Mouse (Mus musculus) central nervous system, embryonic 14 days (tissue): ENCODE measurements around the gene Itgb2l. TPM values are rescaled to one million over a fixed set of nuclear protein-coding genes. Genes with fewer than 3 reads are reported as not detected.

Experiments used
- polyA plus RNA-seq: library from polyadenylated mRNA; depleted of rRNA; stranded (reverse); fragments of >200 nt; gene quantifications from 2 replicates; pipeline ENCODE4 v1.2.3, GENCODE M21; 2012; rRNA removed

The Itgb2l gene
- 0.01 TPM in 1 of 2 replicates, not detected in the other for polyA plus RNA-seq

GRCm38 (mm10) chr16:96443468-96443867 is at the start of gene Itgb2l:
Gene Itgb2l, minus strand, starts transcription at chr16:96443619.

DNA sequence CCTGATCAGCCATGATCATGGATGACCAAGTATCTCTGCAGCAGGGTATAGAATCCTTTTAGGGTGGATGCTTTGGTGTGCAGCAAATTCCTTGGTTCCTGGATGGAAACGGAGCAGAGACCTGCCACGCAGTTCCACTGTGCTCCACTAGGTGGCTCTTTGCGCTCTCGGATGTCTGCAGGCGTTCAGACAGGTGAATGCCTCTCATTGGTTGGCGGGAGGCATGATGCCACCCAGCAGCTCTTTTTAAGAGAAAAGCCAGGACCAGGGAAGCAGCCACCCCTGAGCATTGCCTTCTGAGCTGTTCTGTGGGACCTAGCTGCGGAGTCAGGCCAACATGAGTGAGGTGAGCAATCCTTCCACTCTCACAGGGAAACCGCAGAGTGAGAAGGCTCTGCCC is 24.0 kb upstream of the Itgb2l start, which contains the start of gene Pcp4:
Pcp4 (plus strand) TSS at position 162 of the 400 bp plus-strand sequence.

Other genes starting within 250 kb of the Itgb2l start
- gene Sh3bgr, start 243.2 kb downstream of the Itgb2l start, polyA plus RNA-seq: 1.6 and 6.0 TPM in 2 replicates
- 1.6 and 1.9 TPM in 2 replicates for gene B3galt5, start 207.8 kb downstream of the Itgb2l start, polyA plus RNA-seq
- 116 and 125 TPM in 2 replicates for gene Pcp4, start 24.0 kb upstream of the Itgb2l start, polyA plus RNA-seq